Mouse (Mus musculus): ENCODE results near the gene Nos3. TPM values are rescaled to one million over a fixed set of nuclear protein-coding genes. Genes with fewer than 3 reads are reported as not detected.
A peak's percentile ranks its signal among the peaks of the same experiment; 100 is the strongest.

Gene Nos3
- total RNA-seq, 2 experiments from 2014 or later, result 8.8 to 9.3 TPM

GRCm38 (mm10) chr5:24412063-24412462, 47.5 kb downstream of the Nos3 start:
- no peak for TF ChIP-seq CTCF (IDR thresholded peaks at IDR 0.05)
- H3K4me3 ChIP-seq, result no peak overlapping the region
- no peak for DNase-seq (ENCODE audit: extremely low spot score in 1 of 2, low spot score in 2 of 2)
- intact Hi-C loops (cut with DNase I), result no loop called here
- H3K27ac ChIP-seq, result no peak overlapping the region

- intact Hi-C loops (cut with DNase I), result no loop called here
- no peak within 1 kb of the TSS for H3K27ac ChIP-seq
- H3K4me3 ChIP-seq, result no peak within 1 kb of the TSS
- TF ChIP-seq CTCF (IDR thresholded peaks at IDR 0.05), result no peak
- DNase-seq (ENCODE audit: extremely low spot score in 1 of 2, low spot score in 2 of 2), result no peak
These were observed 48.6 kb downstream of the Nos3 start, which contains the start of gene Asic3 for GRCm38 (mm10) chr5:24413042-24413693. Gene Asic3, plus strand, starts transcription at chr5:24413392.

DNA sequence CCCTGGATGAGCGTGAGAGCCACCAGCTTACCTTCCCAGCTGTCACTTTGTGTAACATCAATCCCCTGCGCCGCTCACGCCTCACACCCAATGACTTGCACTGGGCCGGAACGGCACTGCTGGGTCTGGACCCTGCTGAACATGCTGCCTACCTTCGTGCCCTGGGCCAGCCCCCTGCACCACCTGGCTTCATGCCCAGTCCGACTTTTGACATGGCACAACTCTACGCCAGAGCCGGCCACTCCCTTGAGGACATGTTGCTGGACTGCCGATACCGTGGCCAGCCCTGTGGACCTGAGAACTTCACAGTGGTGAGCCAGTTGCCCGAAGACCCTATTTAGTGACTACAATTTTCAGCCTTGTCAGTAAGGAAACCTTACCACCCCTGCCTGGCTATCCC, 49.3 kb downstream of the Nos3 start:
- Histone ChIP-seq H3K4me3 (no peak overlapping the region), H3K27ac (no peak overlapping the region)
- TF ChIP-seq CTCF (IDR thresholded peaks at IDR 0.05), result no peak
- no peak for DNase-seq (ENCODE audit: extremely low spot score in 1 of 2, low spot score in 2 of 2)
- intact Hi-C loops (cut with DNase I), result no loop called here

- intact Hi-C loops (cut with DNase I), result loop anchor here (2.0 kb wide), 1 partner anchor 55 kb away; no protein-coding TSS in a partner anchor
- H3K27ac ChIP-seq, result no peak overlapping the region
- no peak overlapping the region for H3K4me3 ChIP-seq
- peak; percentile 73 for TF ChIP-seq CTCF (IDR thresholded peaks at IDR 0.05)
- DNase-seq (ENCODE audit: extremely low spot score in 1 of 2, low spot score in 2 of 2), result peak; percentile 54 to 63
These were observed 51.7 kb downstream of the Nos3 start for GRCm38 (mm10) chr5:24416222-24416736.

DNA sequence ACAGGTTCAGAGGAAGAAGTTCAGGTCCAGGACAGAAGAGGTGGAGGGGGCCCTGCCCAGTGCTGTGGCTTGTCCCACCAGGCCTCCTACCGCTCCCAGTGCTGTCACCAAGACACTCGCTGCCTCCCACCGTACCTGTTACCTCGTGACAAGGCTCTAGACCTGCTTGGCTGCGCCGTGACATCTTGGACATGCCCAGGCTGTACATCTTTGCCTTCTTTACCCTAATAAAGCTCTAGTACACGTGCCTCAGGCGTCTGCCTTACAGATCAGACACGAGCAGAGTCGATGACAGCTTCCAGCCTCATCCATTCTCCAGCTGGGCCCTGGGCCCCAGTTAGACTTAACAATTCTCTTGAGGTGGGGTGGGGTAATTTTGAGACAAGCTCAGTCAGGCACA, 53.0 kb downstream of the Nos3 start:
- DNase-seq (ENCODE audit: extremely low spot score in 1 of 2, low spot score in 2 of 2), result no peak
- Histone ChIP-seq H3K4me3 (no peak overlapping the region), H3K27ac (no peak overlapping the region)
- no peak for TF ChIP-seq CTCF (IDR thresholded peaks at IDR 0.05)
- intact Hi-C loops (cut with DNase I), result loop anchor here (2.0 kb wide), 1 partner anchor 53 kb away; no protein-coding TSS in a partner anchor

GRCm38 (mm10) chr5:24420381-24420780, 55.8 kb downstream of the Nos3 start:
- H3K27ac ChIP-seq, result no peak overlapping the region
- no peak for DNase-seq (ENCODE audit: extremely low spot score in 1 of 2, low spot score in 2 of 2)
- intact Hi-C loops (cut with DNase I), result no loop called here
- no peak overlapping the region for H3K4me3 ChIP-seq
- no peak for TF ChIP-seq CTCF (IDR thresholded peaks at IDR 0.05)

DNA sequence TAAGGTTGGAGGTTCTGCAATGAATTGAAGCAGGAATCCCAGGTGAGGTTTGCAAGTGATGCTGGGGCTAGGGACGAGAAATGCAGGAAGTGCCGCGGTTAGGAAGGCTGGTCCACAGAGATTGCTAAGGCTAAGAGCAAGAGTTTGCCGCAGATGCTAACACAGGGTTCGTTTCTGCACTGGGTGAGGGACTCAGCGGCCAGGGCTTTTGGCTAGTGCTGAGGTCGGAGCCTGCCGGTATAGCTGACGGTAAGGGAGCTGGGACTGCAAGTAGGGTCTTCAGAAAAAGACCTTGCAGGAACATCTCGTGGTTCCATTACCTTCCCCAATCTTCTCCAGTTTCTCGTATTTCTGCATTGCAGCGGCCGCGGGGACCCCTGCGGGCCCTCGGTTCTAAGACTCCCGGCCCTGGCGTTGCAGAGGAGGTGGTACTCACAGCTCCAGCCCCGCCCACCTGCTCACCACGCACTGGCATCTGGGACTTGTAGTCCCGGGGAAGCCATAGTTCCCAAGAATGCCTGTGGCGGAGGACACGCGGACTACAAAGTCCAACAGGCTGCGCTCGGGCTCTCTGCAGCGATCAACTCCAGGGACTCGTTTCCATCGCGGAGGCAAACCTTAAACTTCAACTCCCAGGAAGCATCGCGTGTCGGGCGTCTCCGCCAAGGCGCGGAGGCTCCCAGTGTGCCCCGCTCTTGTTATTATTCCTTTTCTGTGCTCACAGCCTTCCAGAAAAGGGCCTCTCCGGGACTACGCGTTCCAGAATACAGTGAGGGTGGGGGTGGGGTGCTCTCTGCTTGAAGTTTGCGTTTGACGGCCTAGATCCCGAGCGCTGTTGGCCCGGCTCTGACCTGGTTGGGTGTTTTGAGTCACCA, 58.8 kb downstream of the Nos3 start, which contains the start of the genes Cdk5 and Slc4a2:
Gene Cdk5 (minus strand): TSS at position 402 of the 875 bp plus-strand sequence.
Gene Slc4a2 (plus strand): TSS at position 709 of the 875 bp plus-strand sequence.
- intact Hi-C loops (cut with DNase I), result loop anchor here (1.0 to 2.0 kb wide), 4 partner anchors 21 to 47 kb away; partner anchors contain the start of genes Agap3 and Fastk
- Histone ChIP-seq H3K4me3 (peak within 1 kb of the TSS; percentile 74), H3K27ac (peak within 1 kb of the TSS; percentile 93)
- TF ChIP-seq CTCF (IDR thresholded peaks at IDR 0.05), result no peak; the same call in none of the 2 replicates
- peak; percentile 98 to 99 for DNase-seq (ENCODE audit: extremely low spot score in 1 of 2, low spot score in 2 of 2)

DNA sequence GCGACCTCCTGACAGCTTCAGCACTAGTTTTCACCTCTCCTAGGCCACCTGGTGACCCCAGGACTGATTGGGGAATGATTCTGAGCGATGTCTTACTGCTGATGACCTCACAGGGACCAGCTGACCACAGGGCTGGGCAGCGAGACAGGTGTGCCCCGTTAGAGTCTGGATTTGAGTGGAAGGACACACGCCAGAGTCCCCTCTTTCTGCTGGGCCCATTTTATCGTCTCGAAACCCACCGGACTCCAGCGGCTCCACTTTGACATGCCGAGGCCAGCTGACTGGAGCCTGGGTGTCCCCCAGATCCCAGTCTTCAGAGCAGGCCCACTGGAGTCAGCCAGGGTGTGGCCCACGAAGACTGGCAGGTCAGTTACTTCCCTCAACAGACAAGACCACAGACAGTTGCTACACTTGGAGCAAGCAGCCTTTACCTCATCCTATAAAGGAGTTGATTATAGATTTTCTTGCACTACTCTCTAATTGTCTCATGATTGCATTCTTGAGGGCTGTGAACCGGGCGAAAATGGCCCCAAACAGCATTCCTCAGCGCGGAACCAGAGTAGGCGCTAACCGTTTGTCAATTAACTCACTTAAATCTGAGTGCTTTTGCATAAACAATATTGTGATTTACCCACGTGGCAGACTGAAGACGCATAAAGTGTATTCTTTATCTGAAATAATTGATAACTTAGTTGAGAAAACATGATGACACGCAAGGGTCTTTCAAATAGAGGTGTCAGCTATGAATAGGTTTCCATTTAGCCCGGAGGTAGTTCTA, 59.6 kb downstream of the Nos3 start:
- DNase-seq (ENCODE audit: extremely low spot score in 1 of 2, low spot score in 2 of 2), result no peak
- Histone ChIP-seq H3K4me3 (peak overlapping the region; percentile 74), H3K27ac (peak overlapping the region; percentile 93)
- TF ChIP-seq CTCF (IDR thresholded peaks at IDR 0.05), result no peak
- intact Hi-C loops (cut with DNase I), result loop anchor here (2.0 kb wide), 3 partner anchors 21 to 47 kb away; partner anchors contain the start of gene Fastk

- H3K27ac ChIP-seq, result peak overlapping the region; percentile 93
- intact Hi-C loops (cut with DNase I), result loop anchor here (2.0 kb wide), 3 partner anchors 20 to 46 kb away; partner anchors contain the start of gene Fastk
These were observed 60.3 kb downstream of the Nos3 start for GRCm38 (mm10) chr5:24424861-24425411.

GRCm38 (mm10) chr5:24425421-24426036, 60.9 kb downstream of the Nos3 start:
- H3K27ac ChIP-seq, result no peak overlapping the region; the same call in 1 of the 2 replicates
- intact Hi-C loops (cut with DNase I), result loop anchor here (2.0 kb wide), 3 partner anchors 19 to 45 kb away; partner anchors contain the start of gene Fastk

More at GRCm38 (mm10) chr5:24424861-24425411, 60.3 kb downstream of the Nos3 start:
- peak; percentile 77 to 81 for DNase-seq (ENCODE audit: extremely low spot score in 1 of 2, low spot score in 2 of 2)
- peak overlapping the region; percentile 74 for H3K4me3 ChIP-seq
- TF ChIP-seq CTCF (IDR thresholded peaks at IDR 0.05), result no peak

More at GRCm38 (mm10) chr5:24425421-24426036, 60.9 kb downstream of the Nos3 start:
- TF ChIP-seq CTCF (IDR thresholded peaks at IDR 0.05), result no peak; the same call in none of the 2 replicates
- peak overlapping the region; percentile 74 for H3K4me3 ChIP-seq
- no peak for DNase-seq (ENCODE audit: extremely low spot score in 1 of 2, low spot score in 2 of 2)

All from left cerebral cortex, adult 2 months (tissue).